Mouse (Mus musculus) ES-Bruce4 (cell line): ENCODE data around the gene Gng4. TPM values are rescaled to one million over a fixed set of nuclear protein-coding genes. Genes with fewer than 3 reads are reported as not detected.

Source experiments
- H3K27ac ChIP-seq: 2 replicates; pipeline ENCODE4 v1.5.1; 2012; ENCODE audit warnings: low read length, inconsistent platforms; ENCODE audit not compliant: insufficient read depth
- H3K27me3 ChIP-seq: 2 replicates; pipeline ENCODE4 v1.6.1; 2012; ENCODE audit warnings: mild to moderate bottlenecking, low read length, inconsistent platforms; ENCODE audit not compliant: control insufficient read depth, poor library complexity, insufficient read depth, severe bottlenecking
- H3K36me3 ChIP-seq: 2 replicates; pipeline ENCODE4 v1.6.1; 2012; ENCODE audit warnings: inconsistent platforms, mild to moderate bottlenecking, low read length, moderate library complexity; ENCODE audit not compliant: control insufficient read depth, poor library complexity, insufficient read depth, severe bottlenecking
- H3K4me1 ChIP-seq: one replicate; pipeline ENCODE4 v1.8.1; 2011; ENCODE audit warnings: low read length; ENCODE audit not compliant: control insufficient read depth, insufficient read depth
- H3K4me3 ChIP-seq: 2 replicates; pipeline ENCODE4 v1.5.1; 2011; ENCODE audit warnings: low read depth, mild to moderate bottlenecking, low read length
- H3K9ac ChIP-seq: 2 replicates; pipeline ENCODE4 v1.6.1; 2012; ENCODE audit warnings: low read depth, mild to moderate bottlenecking, inconsistent platforms; ENCODE audit not compliant: poor library complexity, severe bottlenecking
- H3K9me3 ChIP-seq: replicated peaks from 2 replicates; pipeline ENCODE4 v1.6.1; 2012; ENCODE audit warnings: mild to moderate bottlenecking, low read length, inconsistent platforms; ENCODE audit not compliant: control insufficient read depth, poor library complexity, insufficient read depth, severe bottlenecking
- CTCF ChIP-seq: IDR thresholded peaks from one replicate; pipeline ENCODE4 v1.8.1; 2011; ENCODE audit warnings: low read depth, low read length
- EP300 ChIP-seq: IDR thresholded peaks from 2 replicates; pipeline ENCODE4 v1.6.1; 2011; ENCODE audit warnings: low read depth, low read length; ENCODE audit not compliant: insufficient read depth
- POLR2A ChIP-seq: IDR thresholded peaks from one replicate; pipeline ENCODE4 v1.8.1; 2011; ENCODE audit warnings: low read length; ENCODE audit not compliant: insufficient read depth
- polyA plus RNA-seq: library from polyadenylated mRNA; stranded (reverse); fragments of >200 nt; gene quantifications from 2 replicates; pipeline ENCODE4 v1.2.4, GENCODE M21; 2011; ENCODE audit warnings: low read depth; ENCODE audit not compliant: missing spikeins, insufficient read depth, insufficient read length

Gene Gng4
- polyA plus RNA-seq, 1 experiment = not detected

DNA sequence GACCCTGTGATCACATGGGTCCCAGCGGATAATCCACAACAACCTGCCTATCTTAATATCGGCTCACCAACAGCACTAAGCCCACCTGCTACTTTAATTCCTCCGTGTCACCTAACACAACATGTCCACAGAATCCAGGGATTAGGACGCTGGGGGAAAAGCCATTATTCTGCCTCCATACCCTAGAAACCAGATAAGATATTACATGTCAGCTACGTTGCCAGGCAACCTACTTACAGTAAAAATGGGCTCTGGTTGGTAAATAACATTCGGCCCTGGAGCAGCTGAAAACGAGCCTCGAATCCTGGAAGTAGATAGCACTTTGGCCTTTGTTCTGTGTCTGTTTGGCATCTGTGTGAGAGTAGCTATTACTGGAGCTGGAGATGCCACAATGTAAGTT is 14.9 kb downstream of the Gng4 start:
- Histone ChIP-seq H3K9ac (no peak overlapping the region), H3K27ac (no peak overlapping the region), H3K27me3 (no peaks in the 10 kb centered on the region), H3K4me3 (no peak overlapping the region), H3K36me3 (no peaks in the 10 kb centered on the region), H3K9me3 (no peaks in the 10 kb centered on the region), H3K4me1 (no peaks in the 10 kb centered on the region)
- TF ChIP-seq EP300 (no peak), CTCF (no peak), POLR2A (no peak)

- no peak overlapping the region for H3K27ac ChIP-seq
- TF ChIP-seq POLR2A (no peak), CTCF (no peak), EP300 (no peak)
- H3K9me3 ChIP-seq = no peaks in the 10 kb centered on the region
- no peak overlapping the region for H3K9ac ChIP-seq
- H3K4me3 ChIP-seq = no peak overlapping the region
- no peaks in the 10 kb centered on the region for H3K27me3 ChIP-seq
- H3K4me1 ChIP-seq = no peaks in the 10 kb centered on the region
- no peaks in the 10 kb centered on the region for H3K36me3 ChIP-seq
Measured at GRCm38 (mm10) chr13:13808337-13809132, 24.7 kb downstream of the Gng4 start.

DNA sequence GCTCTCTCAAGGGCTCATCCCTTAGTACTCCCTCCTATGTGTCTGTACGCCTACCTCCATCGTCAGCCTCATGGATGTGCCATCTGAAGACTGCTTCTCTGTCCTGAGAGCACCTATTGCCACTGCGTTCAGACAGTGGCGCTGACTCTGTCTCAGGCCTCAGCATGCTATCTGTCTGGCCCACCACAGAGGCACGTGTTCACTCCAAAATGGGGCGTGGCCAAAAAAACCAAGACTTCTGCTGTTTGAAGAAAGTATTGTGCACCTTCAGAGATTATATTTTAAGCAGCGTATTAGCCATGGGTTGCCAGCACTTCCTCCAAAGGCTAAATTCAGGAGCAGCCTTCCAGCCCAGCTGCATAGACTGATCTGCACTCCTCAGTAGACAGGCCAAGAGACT is 27.0 kb downstream of the Gng4 start:
- Histone ChIP-seq H3K36me3 (no peaks in the 10 kb centered on the region), H3K4me1 (no peaks in the 10 kb centered on the region), H3K9ac (no peak overlapping the region), H3K4me3 (no peak overlapping the region), H3K27ac (no peak overlapping the region), H3K9me3 (no peaks in the 10 kb centered on the region), H3K27me3 (no peaks in the 10 kb centered on the region)
- TF ChIP-seq CTCF (no peak), EP300 (no peak), POLR2A (no peak)

GRCm38 (mm10) chr13:13818696-13819095 is 34.8 kb downstream of the Gng4 start:
- TF ChIP-seq CTCF (no peak), EP300 (no peak), POLR2A (no peak)
- Histone ChIP-seq H3K27me3 (no peaks in the 10 kb centered on the region), H3K4me1 (no peaks in the 10 kb centered on the region), H3K27ac (no peak overlapping the region), H3K9me3 (no peaks in the 10 kb centered on the region), H3K36me3 (no peaks in the 10 kb centered on the region), H3K4me3 (no peak overlapping the region), H3K9ac (no peak overlapping the region)

- no peaks in the 10 kb centered on the region for H3K4me1 ChIP-seq
- no peaks in the 10 kb centered on the region for H3K27me3 ChIP-seq
- no peaks in the 10 kb centered on the region for H3K36me3 ChIP-seq
- H3K9ac ChIP-seq = no peak overlapping the region
- H3K9me3 ChIP-seq = no peaks in the 10 kb centered on the region
- H3K4me3 ChIP-seq = no peak overlapping the region
- TF ChIP-seq CTCF (no peak), EP300 (no peak), POLR2A (no peak)
- no peak overlapping the region for H3K27ac ChIP-seq
Measured at GRCm38 (mm10) chr13:13820234-13821123, 36.6 kb downstream of the Gng4 start.

- H3K9me3 ChIP-seq = no peaks in the 10 kb centered on the region
- no peak overlapping the region for H3K9ac ChIP-seq
- H3K36me3 ChIP-seq = no peaks in the 10 kb centered on the region
- no peak for TF ChIP-seq POLR2A
- TF ChIP-seq CTCF = no peak
- TF ChIP-seq EP300 = no peak
- no peaks in the 10 kb centered on the region for H3K27me3 ChIP-seq
- no peak overlapping the region for H3K27ac ChIP-seq
- H3K4me3 ChIP-seq = no peak overlapping the region
- no peaks in the 10 kb centered on the region for H3K4me1 ChIP-seq
Measured at GRCm38 (mm10) chr13:13824946-13825345, 41.1 kb downstream of the Gng4 start.
